Mouse (Mus musculus) hindbrain, embryonic 16.5 days (tissue): ENCODE results near the gene Hes7. TPM values are rescaled to one million over a fixed set of nuclear protein-coding genes. Genes with fewer than 3 reads are reported as not detected.

ENCODE experiments used
- ATAC-seq: fragments of 200-750 bp; cut with Nextera tagmentation; 2 replicates; pipeline ENCODE4 v1.8.0; 2017; ENCODE audit warnings: moderate TSS enrichment, moderate library complexity
- H3K27ac ChIP-seq: fragments of 300-500 bp; sonication (generic); 2 replicates; pipeline ENCODE4 v1.5.1; 2014; ENCODE audit warnings: low read depth, mild to moderate bottlenecking, control low read depth, low read length, moderate library complexity
- H3K27me3 ChIP-seq: fragments of 300-500 bp; sonication (generic); replicated peaks from 2 replicates; pipeline ENCODE4 v1.6.1; 2014; ENCODE audit warnings: low read length; ENCODE audit not compliant: control insufficient read depth, insufficient read depth
- H3K36me3 ChIP-seq: fragments of 300-500 bp; sonication (generic); 2 replicates; pipeline ENCODE4 v1.6.1; 2014; ENCODE audit warnings: mild to moderate bottlenecking, low read length, moderate library complexity, mixed read lengths; ENCODE audit not compliant: control insufficient read depth, insufficient read depth
- H3K4me1 ChIP-seq: fragments of 300-500 bp; sonication (generic); 2 replicates; pipeline ENCODE4 v1.6.1; 2014; ENCODE audit warnings: low read depth, low read length; ENCODE audit not compliant: control insufficient read depth, insufficient read depth
- H3K4me2 ChIP-seq: fragments of 300-500 bp; sonication (generic); 2 replicates; pipeline ENCODE4 v1.6.1; 2014; ENCODE audit warnings: mild to moderate bottlenecking, low read length, control low read depth, moderate library complexity
- H3K4me3 ChIP-seq: fragments of 300-500 bp; sonication (generic); 2 replicates; pipeline ENCODE4 v1.5.1; 2014; ENCODE audit warnings: mild to moderate bottlenecking, low read length, control low read depth, moderate library complexity
- H3K9ac ChIP-seq: fragments of 300-500 bp; sonication (generic); 2 replicates; pipeline ENCODE4 v1.6.1; 2014; ENCODE audit warnings: low read depth, mild to moderate bottlenecking, control low read depth, low read length, moderate library complexity
- H3K9me3 ChIP-seq: fragments of 300-500 bp; sonication (generic); 2 replicates; pipeline ENCODE4 v1.6.1; 2014; ENCODE audit warnings: mild to moderate bottlenecking, low read length, moderate library complexity; ENCODE audit not compliant: control insufficient read depth
- WGBS: fragments of 180-500 bp; shearing (Covaris S2); extraction: QIAGEN DNeasy Blood & Tissue Kit; methylation state at CpG from one replicate; pipeline ENCODE4 v1.1.7; 2014; 5-methylcytosine and 5-hydroxymethylcytosine counted together
- polyA plus RNA-seq: library from polyadenylated mRNA; unstranded; fragments of >200 nt; fragmentation: Nextera tagmentation; extraction: Ambion mirVana; gene quantifications from 2 replicates; pipeline ENCODE4 v1.2.1, GENCODE M21; 2015

The Hes7 gene
- 1.4 and 1.8 TPM in 2 replicates for polyA plus RNA-seq

DNA sequence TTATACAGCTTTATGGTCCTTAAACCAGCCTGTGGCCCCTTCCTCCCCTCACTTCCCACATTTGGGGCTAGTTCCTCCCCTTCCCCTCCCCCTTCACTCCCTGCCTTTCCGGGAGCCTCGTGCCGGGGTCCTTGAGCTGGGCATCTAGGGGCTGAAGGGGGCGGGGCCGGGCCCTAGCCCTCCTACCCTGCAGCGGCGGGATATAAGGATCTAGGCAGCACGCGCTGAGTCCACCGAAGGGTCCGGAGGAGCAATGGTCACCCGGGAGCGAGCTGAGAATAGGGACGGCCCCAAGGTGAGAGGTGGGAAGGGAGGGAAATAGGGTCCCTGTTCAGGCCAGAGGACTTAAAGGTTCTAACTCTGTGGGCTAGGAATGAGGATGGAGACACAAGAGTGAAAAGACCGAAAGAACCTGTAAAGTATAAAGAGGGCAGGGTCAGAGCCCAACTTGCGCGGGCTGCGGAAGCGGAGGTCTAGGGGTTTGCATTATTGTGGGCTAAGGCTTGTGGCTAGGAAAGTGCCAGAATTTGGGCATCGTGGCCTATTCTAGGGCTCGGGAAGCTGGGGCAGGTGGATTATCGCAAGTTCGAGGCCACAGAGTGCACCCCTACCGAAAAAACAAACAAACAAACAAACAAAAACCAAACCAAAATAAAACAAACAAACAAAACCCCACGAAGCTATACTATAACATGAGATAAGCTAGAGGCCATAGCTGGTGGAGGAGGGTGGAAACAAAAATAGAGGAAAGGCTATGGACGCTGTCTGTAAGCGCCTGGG lies at the start of gene Hes7:
Gene Hes7, plus strand, starts transcription at position 184 of the 780 bp plus-strand sequence.
- Histone ChIP-seq H3K4me1 (peaks cover 20% of the 10 kb centered on the region), H3K4me2 (peak within 1 kb of the TSS; percentile 97), H3K27ac (no peak within 1 kb of the TSS), H3K9me3 (no peaks in the 10 kb centered on the region), H3K36me3 (no peaks in the 10 kb centered on the region), H3K27me3 (no peaks in the 10 kb centered on the region), H3K9ac (peak within 1 kb of the TSS; percentile 84), H3K4me3 (peak within 1 kb of the TSS; percentile 88)
- no peak for ATAC-seq
- WGBS = 2% methylated on average over 27 of the region's 27 CpGs

GRCm38 (mm10) chr11:69070590-69071222 lies 49.5 kb upstream of the Hes7 start, which contains the start of gene Tmem107:
Tmem107 (plus strand) TSS chr11:69070806.
- under 1% methylated on average over 47 of the region's 47 CpGs for WGBS
- H3K9ac ChIP-seq = peak within 1 kb of the TSS; percentile 88

GRCm38 (mm10) chr11:69071262-69071661 lies 48.9 kb upstream of the Hes7 start:
- Histone ChIP-seq H3K36me3 (no peaks in the 10 kb centered on the region), H3K27ac (peak overlapping the region; percentile 93), H3K4me3 (peak overlapping the region; percentile 56), H3K9me3 (no peaks in the 10 kb centered on the region), H3K9ac (peak overlapping the region; percentile 88), H3K27me3 (no peaks in the 10 kb centered on the region), H3K4me2 (peak overlapping the region; percentile 76), H3K4me1 (peaks cover 29% of the 10 kb centered on the region)
- no peak for ATAC-seq
- WGBS = 21% methylated on average over 9 of the region's 9 CpGs

More at GRCm38 (mm10) chr11:69070590-69071222, 49.5 kb upstream of the Hes7 start, which contains the start of gene Tmem107:
- no peaks in the 10 kb centered on the region for H3K36me3 ChIP-seq
- H3K27ac ChIP-seq = peak within 1 kb of the TSS; percentile 93
- no peaks in the 10 kb centered on the region for H3K9me3 ChIP-seq
- peak; percentile 90 for ATAC-seq
- H3K27me3 ChIP-seq = no peaks in the 10 kb centered on the region
- H3K4me3 ChIP-seq = peak within 1 kb of the TSS; percentile 56
- peaks cover 33% of the 10 kb centered on the region for H3K4me1 ChIP-seq
- H3K4me2 ChIP-seq = peak within 1 kb of the TSS; percentile 76

- 84% methylated on average over 11 of the region's 11 CpGs for WGBS
- Histone ChIP-seq H3K27ac (peak overlapping the region; percentile 93), H3K4me3 (peak overlapping the region; percentile 38), H3K4me1 (peaks cover 21% of the 10 kb centered on the region), H3K4me2 (peak overlapping the region; percentile 69), H3K36me3 (no peaks in the 10 kb centered on the region), H3K27me3 (no peaks in the 10 kb centered on the region), H3K9ac (peak overlapping the region; percentile 62), H3K9me3 (no peaks in the 10 kb centered on the region)
- no peak for ATAC-seq
Observed at GRCm38 (mm10) chr11:69072234-69072633, 48.0 kb upstream of the Hes7 start.

DNA sequence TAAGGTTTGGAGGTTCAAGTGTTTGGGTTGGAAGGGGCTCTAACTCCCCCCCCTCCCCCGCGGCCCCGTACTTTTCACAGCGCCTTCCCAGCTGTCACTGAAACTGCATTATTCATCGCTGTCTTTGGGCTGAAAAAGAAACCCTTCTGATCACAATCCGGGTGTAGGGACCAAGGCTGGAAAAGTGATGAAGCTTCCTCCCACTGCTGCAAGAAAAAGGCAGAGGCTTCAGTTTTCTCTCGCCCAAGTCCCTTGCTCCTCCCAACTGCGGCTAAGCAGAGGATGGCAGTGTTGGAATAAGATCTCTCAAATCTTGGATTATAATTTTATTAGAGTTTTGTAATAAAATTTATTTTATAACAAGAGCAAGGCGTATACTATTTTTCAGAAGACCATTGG lies 47.5 kb upstream of the Hes7 start:
- Histone ChIP-seq H3K4me1 (peaks cover 21% of the 10 kb centered on the region), H3K4me3 (peak overlapping the region; percentile 38), H3K36me3 (no peaks in the 10 kb centered on the region), H3K9me3 (no peaks in the 10 kb centered on the region), H3K27ac (peak overlapping the region; percentile 93), H3K9ac (peak overlapping the region; percentile 62), H3K4me2 (peak overlapping the region; percentile 69), H3K27me3 (no peaks in the 10 kb centered on the region)
- WGBS = 9% methylated on average over 9 of the region's 9 CpGs
- no peak for ATAC-seq

GRCm38 (mm10) chr11:69073065-69073888 lies 46.9 kb upstream of the Hes7 start:
- Histone ChIP-seq H3K36me3 (no peaks in the 10 kb centered on the region), H3K4me3 (peak overlapping the region; percentile 38), H3K4me2 (peak overlapping the region; percentile 69), H3K4me1 (peaks cover 21% of the 10 kb centered on the region), H3K9me3 (no peaks in the 10 kb centered on the region), H3K27me3 (no peaks in the 10 kb centered on the region), H3K9ac (peak overlapping the region; percentile 62), H3K27ac (peak overlapping the region; percentile 93)
- ATAC-seq = peak; percentile 76
- under 1% methylated on average over 14 of the region's 14 CpGs for WGBS

- Histone ChIP-seq H3K9ac (0 out of 2 replicates have a peak overlapping the region, but pooled peaks have one; percentile 3), H3K36me3 (no peaks in the 10 kb centered on the region), H3K27me3 (no peaks in the 10 kb centered on the region), H3K4me3 (no peak overlapping the region), H3K27ac (peak overlapping the region; percentile 45), H3K9me3 (no peaks in the 10 kb centered on the region), H3K4me2 (no peak overlapping the region), H3K4me1 (peaks cover 21% of the 10 kb centered on the region)
- 49% methylated on average over 6 of the region's 6 CpGs for WGBS
- ATAC-seq = no peak
Observed at GRCm38 (mm10) chr11:69073951-69074775, 46.0 kb upstream of the Hes7 start.

DNA sequence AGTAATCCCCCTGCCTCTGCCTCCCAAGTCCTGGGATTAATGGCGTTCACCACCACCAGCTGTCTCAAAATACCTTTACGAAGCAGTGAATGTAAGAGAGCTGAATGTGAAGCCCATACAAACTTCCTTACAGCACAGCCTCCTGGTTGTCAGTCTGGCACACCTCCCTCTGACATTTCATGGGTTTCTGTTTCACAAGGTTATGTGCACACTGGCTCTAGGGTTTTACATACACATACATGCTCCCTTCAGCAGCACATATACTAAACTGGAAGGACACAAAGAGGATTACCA lies 45.5 kb upstream of the Hes7 start:
- Histone ChIP-seq H3K27me3 (no peaks in the 10 kb centered on the region), H3K9ac (no peak overlapping the region), H3K9me3 (no peaks in the 10 kb centered on the region), H3K36me3 (no peaks in the 10 kb centered on the region), H3K4me3 (no peak overlapping the region), H3K27ac (no peak overlapping the region), H3K4me2 (no peak overlapping the region), H3K4me1 (peaks cover 20% of the 10 kb centered on the region)
- no peak for ATAC-seq
- WGBS = 59% methylated on average over 2 of the region's 2 CpGs
